Comparison of ENCODE assay signal across 13 mouse cellular contexts in the genomic region with DNA sequence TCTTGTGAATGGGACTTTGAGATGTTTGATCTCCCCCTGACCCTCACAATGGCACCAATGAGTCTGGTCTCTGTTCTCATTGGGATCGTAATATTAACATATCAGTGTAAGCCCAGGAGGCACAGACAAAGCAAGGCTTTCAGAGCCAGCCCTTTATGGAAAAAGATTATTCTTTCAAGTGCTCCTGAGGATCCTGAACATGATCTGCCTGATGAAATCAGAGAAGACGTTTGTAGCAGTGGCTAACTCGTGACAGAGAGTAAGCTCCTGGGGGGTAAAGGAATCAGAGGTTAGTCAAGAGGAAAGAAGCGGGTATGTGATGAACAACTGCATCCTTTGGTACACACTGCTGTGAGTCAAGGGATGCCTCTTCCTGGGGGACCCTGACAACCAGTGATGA. TPM values are rescaled to one million over a fixed set of nuclear protein-coding genes. Genes with fewer than 3 reads are reported as not detected.
DNase-seq lines count a peak whose midpoint lies in the region; ATAC-seq and TF ChIP-seq lines count a peak whose summit lies in the region.
"Had no signal": no experiment of that assay in that cellular context is flagged by ENCODE, and none has a peak within 500 bp of the region (broad histone marks: within the 10 kb centered on the region; RNA-seq: fewer than 3 reads in every experiment).

No protein-coding gene starts in this region.

- H3K4me3 ChIP-seq in liver, embryonic 11.5 days (ENCODE audit: low read depth, low read length), result no peak overlapping the region
- no peak overlapping the region for H3K4me3 ChIP-seq in liver, postnatal 0 days (ENCODE audit: low read depth, low read length)
- H3K4me3 ChIP-seq in testis, adult 2 months (ENCODE audit: control insufficient read depth, low read depth, low read length), result peak overlapping the region; percentile 52; the same call in 1 of the 2 replicates
- H3K4me3 ChIP-seq in myocyte, result no peak overlapping the region
- H3K4me3 ChIP-seq: forebrain, embryonic 13.5 days; forebrain, embryonic 15.5 days had no signal

- TF ChIP-seq EP300 in liver, postnatal 0 days (IDR thresholded peaks at IDR 0.05; ENCODE audit: low read depth), result no peak

- no peak for TF ChIP-seq POLR2A in testis, adult 2 months (IDR thresholded peaks at IDR 0.05; ENCODE audit: control insufficient read depth, low read depth, low read length)
- no peak for TF ChIP-seq POLR2A in myocyte (IDR thresholded peaks at IDR 0.05; ENCODE audit: insufficient read length, low read depth)

- no peak overlapping the region for H3ac ChIP-seq in myocyte (ENCODE audit: control insufficient read depth, insufficient read length)

- no peaks in the 10 kb centered on the region; the same call in 1 of the 2 replicates for H3K27me3 ChIP-seq in liver, embryonic 11.5 days (replicated peaks; ENCODE audit: control insufficient read depth, insufficient read depth, low read length)
- no peaks in the 10 kb centered on the region for H3K27me3 ChIP-seq in liver, postnatal 0 days (ENCODE audit: insufficient read depth, low read length)
- no peaks in the 10 kb centered on the region for H3K27me3 ChIP-seq in testis, adult 2 months (ENCODE audit: control insufficient read depth, insufficient read depth, low read length)
- peaks cover 12% of the 10 kb centered on the region for H3K27me3 ChIP-seq in myocyte (ENCODE audit: control insufficient read depth, insufficient read depth, insufficient read length)
- H3K27me3 ChIP-seq: forebrain, embryonic 15.5 days had no signal

- no peaks in the 10 kb centered on the region for H3K9me3 ChIP-seq in liver, embryonic 11.5 days (ENCODE audit: control insufficient read depth, low read length)
- no peaks in the 10 kb centered on the region for H3K9me3 ChIP-seq in liver, postnatal 0 days (ENCODE audit: low read length)
- H3K9me3 ChIP-seq: forebrain, embryonic 13.5 days; forebrain, embryonic 15.5 days had no signal

- H3K27ac ChIP-seq in liver, embryonic 11.5 days (ENCODE audit: low read depth, low read length), result no peak overlapping the region
- no peak overlapping the region for H3K27ac ChIP-seq in liver, postnatal 0 days (ENCODE audit: low read depth)
- no peak overlapping the region for H3K27ac ChIP-seq in testis, adult 2 months (ENCODE audit: control insufficient read depth, insufficient read depth, low read depth, low read length)
- H3K27ac ChIP-seq: forebrain, embryonic 13.5 days; forebrain, embryonic 15.5 days had no signal

- ATAC-seq in liver, embryonic 11.5 days (replicated peaks; ENCODE audit: low FRiP score), result no peak
- no peak for ATAC-seq in liver, postnatal 0 days

- no peak for TF ChIP-seq CTCF in liver, postnatal 0 days (IDR thresholded peaks at IDR 0.05; ENCODE audit: low read depth)
- no peak for TF ChIP-seq CTCF in testis, adult 2 months (IDR thresholded peaks at IDR 0.05; ENCODE audit: control insufficient read depth, insufficient read depth, insufficient replicate concordance, low read depth, low read length)

- no peak overlapping the region for H3K9ac ChIP-seq in liver, embryonic 11.5 days (ENCODE audit: low read depth, low read length)
- no peak overlapping the region for H3K9ac ChIP-seq in liver, postnatal 0 days (replicated peaks)
- H3K9ac ChIP-seq: forebrain, embryonic 13.5 days; forebrain, embryonic 15.5 days; forebrain, postnatal 0 days had no signal

- DNase-seq in heart, adult 11 months, result peak; percentile 87
- no peak for DNase-seq in heart, adult 18-20 months
- peak; percentile 6 for DNase-seq in liver, embryonic 11.5 days (ENCODE audit: low spot score)
- no peak for DNase-seq in liver, postnatal 0 days
- DNase-seq in testis, postnatal 10 days (ENCODE audit: low spot score), result no peak
- no peak for DNase-seq in lung, adult 18-20 months

- WGBS in liver, embryonic 11.5 days, result 55% methylated on average over 4 of the region's 4 CpGs
- 60% methylated on average over 4 of the region's 4 CpGs for WGBS in liver, postnatal 0 days (ENCODE audit: insufficient replicate concordance)

- no peaks in the 10 kb centered on the region for H3K4me1 ChIP-seq in liver, embryonic 11.5 days (replicated peaks; ENCODE audit: control insufficient read depth, insufficient read depth, low read length)
- no peaks in the 10 kb centered on the region for H3K4me1 ChIP-seq in liver, postnatal 0 days (ENCODE audit: insufficient read depth)
- no peaks in the 10 kb centered on the region for H3K4me1 ChIP-seq in testis, adult 2 months (ENCODE audit: control insufficient read depth, insufficient read depth, low read length)
- H3K4me1 ChIP-seq: forebrain, embryonic 13.5 days; forebrain, embryonic 15.5 days had no signal

- H3K4me2 ChIP-seq in liver, embryonic 11.5 days, result no peak overlapping the region
- H3K4me2 ChIP-seq in liver, postnatal 0 days (ENCODE audit: low read depth, low read length), result no peak overlapping the region
- H3K4me2 ChIP-seq in myocyte (ENCODE audit: low read depth), result peak overlapping the region; percentile 14
- H3K4me2 ChIP-seq: forebrain, embryonic 13.5 days; forebrain, embryonic 15.5 days had no signal

- H3K36me3 ChIP-seq in liver, embryonic 11.5 days (ENCODE audit: control insufficient read depth, insufficient read depth, low read length), result no peaks in the 10 kb centered on the region
- H3K36me3 ChIP-seq in liver, postnatal 0 days (replicated peaks; ENCODE audit: insufficient read depth, low read length), result no peaks in the 10 kb centered on the region
- H3K36me3 ChIP-seq in testis, adult 2 months (ENCODE audit: control insufficient read depth, insufficient read depth, low read length), result no peaks in the 10 kb centered on the region
- no peaks in the 10 kb centered on the region for H3K36me3 ChIP-seq in myocyte (ENCODE audit: control insufficient read depth, insufficient read depth)
- H3K36me3 ChIP-seq: forebrain, embryonic 15.5 days had no signal

- H3K79me2 ChIP-seq in myocyte (ENCODE audit: control insufficient read depth, insufficient read depth), result no peaks in the 10 kb centered on the region

TF ChIP-seq in myocyte, 11 proteins besides CTCF, POLR2A, EP300 and RAD21:
- no peak for TF ChIP-seq MYOG (IDR thresholded peaks at IDR 0.05; ENCODE audit: control insufficient read depth in 1 of 3, insufficient read depth in 1 of 3, insufficient read length in 2 of 3, low read depth in 2 of 3)
- TF ChIP-seq MAX (IDR thresholded peaks at IDR 0.05; ENCODE audit: low read depth), result no peak
- no peak for TF ChIP-seq TCF12 (IDR thresholded peaks at IDR 0.05; ENCODE audit: insufficient read depth, poor library complexity, severe bottlenecking)
- TF ChIP-seq USF1 (IDR thresholded peaks at IDR 0.05; ENCODE audit: low read depth), result no peak

RNA-seq across cellular contexts. Expression of a gene that starts 13.9 kb away (rescaled TPM):
- under 1 TPM; 0.59 to 0.99 TPM for total RNA-seq in heart, adult 18-20 months (2021)
- polyA plus RNA-seq in liver, embryonic 11.5 days (2014; fragmentation: Nextera tagmentation; extraction: Ambion mirVana), result 10.9 and 11.4 TPM in 2 replicates
- 1.4 and 1.6 TPM in 2 replicates for polyA plus RNA-seq in liver, postnatal 0 days (2015; fragmentation: Nextera tagmentation; extraction: Ambion mirVana)
- 193 and 197 TPM in 2 replicates for polyA plus RNA-seq in testis, adult 2 months (2012; rRNA removed)
- polyA plus RNA-seq in myocyte (2012; fragmentation: generic; extraction: Trizol), result not detected
- total RNA-seq: ES-E14; forebrain, postnatal 0 days had no signal
- polyA plus RNA-seq: C2C12; forebrain, postnatal 0 days had no signal

RNA-seq across cellular contexts. Expression of a gene that starts 31.1 kb away (rescaled TPM):
- 1 to 10 TPM; 5.5 TPM for total RNA-seq in heart, adult 18-20 months (2021)
- polyA plus RNA-seq in liver, embryonic 11.5 days (2014; fragmentation: Nextera tagmentation; extraction: Ambion mirVana), result 18.1 and 19.0 TPM in 2 replicates
- polyA plus RNA-seq in liver, postnatal 0 days (2015; fragmentation: Nextera tagmentation; extraction: Ambion mirVana), result 6.4 and 7.6 TPM in 2 replicates
- 2.2 TPM in 2 replicates for polyA plus RNA-seq in testis, adult 2 months (2012; rRNA removed)
- 3.1 TPM for polyA plus RNA-seq in myocyte (2012; fragmentation: generic; extraction: Trizol)

RNA-seq across cellular contexts. Expression of a gene that starts 37.0 kb away (rescaled TPM):
- 1 to 10 TPM; 6.3 to 7.0 TPM for total RNA-seq in heart, adult 18-20 months (2021)
- polyA plus RNA-seq in liver, embryonic 11.5 days (2014; fragmentation: Nextera tagmentation; extraction: Ambion mirVana), result 2.6 and 3.0 TPM in 2 replicates
- polyA plus RNA-seq in liver, postnatal 0 days (2015; fragmentation: Nextera tagmentation; extraction: Ambion mirVana), result 0.91 and 0.96 TPM in 2 replicates
- polyA plus RNA-seq in testis, adult 2 months (2012; rRNA removed), result 5.3 and 6.5 TPM in 2 replicates
- 0.28 TPM for polyA plus RNA-seq in myocyte (2012; fragmentation: generic; extraction: Trizol)

Comparison
In these comparisons a context has a peak if more than half of its experiments do, and no peak if none do; other contexts are left out.
1. DNase-seq: peak in heart, adult 11 months (single experiment) and liver, embryonic 11.5 days (single experiment); none in heart, adult 18-20 months (0 of 2), liver, postnatal 0 days (single experiment), testis, postnatal 10 days (single experiment) and lung, adult 18-20 months (0 of 2).
2. RNA of a gene that starts 13.9 kb away (polyA plus RNA-seq): 193 to 197 TPM in testis, adult 2 months; 10.9 to 11.4 TPM in liver, embryonic 11.5 days, 1.4 to 1.6 TPM in liver, postnatal 0 days and not detected in myocyte (single experiment); every median in the first group is over 10 times any median in the second.